Mouse (Mus musculus) embryo, embryonic 11 days (tissue): ENCODE measurements around the gene Mlip.
"Not testable (repeated sequence)": the region's sequence is repeated elsewhere in the genome, so short reads cannot be mapped to it uniquely, and the experiment has no call there.

Experiments
- DNase-seq: peaks from one replicate; pipeline ENCODE4 v3.0.0-alpha.2; 2015

Mlip gene

GRCm38 (mm10) chr9:77352432-77353175 lies at the start of gene Mlip:
Mlip (minus strand) TSS chr9:77352969.
- no peak for DNase-seq

GRCm38 (mm10) chr9:77399801-77400200 lies 47.0 kb upstream of the Mlip start:
- no peak for DNase-seq

GRCm38 (mm10) chr9:77398856-77399631 lies 46.3 kb upstream of the Mlip start:
- peak; percentile 21 for DNase-seq

GRCm38 (mm10) chr9:77397027-77397426 lies 44.3 kb upstream of the Mlip start:
- no peak for DNase-seq

- no peak for DNase-seq
Measured at GRCm38 (mm10) chr9:77391248-77391647, 38.5 kb upstream of the Mlip start.

DNA sequence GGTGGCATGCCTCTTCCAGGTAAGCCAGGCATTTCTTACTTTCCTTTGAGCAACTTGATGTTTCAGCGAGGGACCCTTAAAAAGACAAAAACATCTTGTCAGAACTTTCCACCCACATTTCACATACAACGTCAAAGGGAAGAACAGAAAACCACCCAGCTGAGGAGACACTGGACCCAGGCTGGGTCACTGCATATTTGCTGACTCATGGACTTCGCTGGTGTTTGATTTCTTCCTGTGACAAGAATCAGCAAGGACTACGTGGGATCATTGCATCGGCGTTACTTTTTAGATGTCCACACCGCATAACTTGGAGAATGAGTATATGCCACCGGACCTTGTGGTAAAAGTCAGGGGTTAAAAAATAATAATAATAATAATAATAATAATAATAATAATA lies 36.2 kb upstream of the Mlip start:
- DNase-seq, result no peak

DNA sequence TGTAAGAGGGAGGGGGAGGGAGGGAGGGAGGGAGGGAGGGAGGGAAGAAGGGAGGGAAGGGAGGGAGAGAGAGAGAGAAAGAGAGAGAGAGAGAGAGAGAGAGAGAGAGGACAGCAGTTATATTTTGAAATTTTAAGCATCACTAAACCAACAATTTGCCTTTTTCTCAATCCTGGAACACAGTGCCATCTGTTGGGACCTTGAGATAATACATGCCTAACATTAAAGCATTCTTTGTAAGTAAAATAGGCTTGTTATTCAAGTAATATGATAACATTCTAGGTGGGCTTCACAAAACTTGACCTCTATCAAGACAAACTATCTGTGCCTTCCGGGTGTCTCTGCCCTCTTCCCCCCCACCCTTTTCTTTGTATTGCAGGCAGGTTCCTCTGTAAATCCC lies 34.0 kb upstream of the Mlip start:
- DNase-seq, result peak; percentile 40

- no peak for DNase-seq
Measured at GRCm38 (mm10) chr9:77385611-77386010, 32.8 kb upstream of the Mlip start.

DNA sequence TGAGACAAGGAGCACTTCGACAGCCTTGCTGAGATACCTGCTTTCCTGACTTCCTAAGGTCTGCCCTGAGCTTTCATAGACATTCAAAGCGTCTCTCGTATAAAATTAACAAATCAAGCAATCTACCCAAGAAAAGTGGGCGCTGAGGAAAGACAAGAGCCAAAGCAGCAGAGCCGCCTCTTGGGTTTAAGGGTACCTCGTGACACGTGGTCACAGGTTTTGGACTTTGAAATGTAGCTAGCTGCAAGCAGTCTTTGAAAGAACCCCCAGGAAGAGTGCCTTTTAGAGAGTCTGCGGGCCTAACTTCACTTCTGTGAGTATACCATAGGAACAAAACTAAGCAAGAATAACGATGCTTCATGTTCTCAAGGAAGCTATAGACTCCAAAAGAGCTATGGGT lies 31.9 kb upstream of the Mlip start:
- no peak for DNase-seq

DNA sequence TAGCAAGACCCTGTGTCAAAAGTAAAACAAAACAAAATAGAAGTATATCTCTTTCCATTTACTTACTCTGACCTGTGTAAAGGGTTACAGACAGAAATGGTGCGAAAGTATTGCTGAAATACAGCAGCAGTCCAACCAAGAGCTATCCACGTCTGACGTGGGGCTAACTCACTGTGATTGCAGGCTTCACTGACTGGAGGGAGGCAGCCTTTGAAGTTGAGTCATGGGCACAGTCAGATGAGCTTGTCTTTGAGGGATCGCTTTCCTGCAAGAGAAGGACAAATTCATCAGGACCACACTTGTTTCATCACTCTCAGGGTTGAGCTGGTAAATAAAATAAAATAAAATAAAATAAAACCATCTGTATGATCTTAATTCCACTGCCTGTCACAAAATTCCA lies 31.2 kb upstream of the Mlip start:
- DNase-seq, result no peak

DNA sequence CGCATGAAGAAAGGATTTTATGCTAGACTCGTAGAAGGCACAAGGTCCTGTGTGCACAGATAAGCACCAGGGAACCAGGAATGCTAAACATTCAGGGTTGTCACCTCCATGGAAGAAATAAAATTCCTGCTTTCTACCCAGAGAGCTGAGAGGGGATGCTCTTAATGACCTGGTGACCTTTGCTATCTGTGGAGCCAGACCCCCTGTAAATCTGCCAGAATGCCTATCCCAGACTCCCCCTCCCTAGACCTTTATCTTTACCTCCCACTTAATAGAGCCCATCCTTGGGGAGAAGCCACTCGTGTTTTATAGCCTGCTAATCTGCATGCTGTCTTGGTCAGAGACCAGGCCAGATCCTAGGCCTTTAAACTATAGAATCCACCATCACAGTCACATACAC lies 29.7 kb upstream of the Mlip start:
- DNase-seq, result no peak

DNA sequence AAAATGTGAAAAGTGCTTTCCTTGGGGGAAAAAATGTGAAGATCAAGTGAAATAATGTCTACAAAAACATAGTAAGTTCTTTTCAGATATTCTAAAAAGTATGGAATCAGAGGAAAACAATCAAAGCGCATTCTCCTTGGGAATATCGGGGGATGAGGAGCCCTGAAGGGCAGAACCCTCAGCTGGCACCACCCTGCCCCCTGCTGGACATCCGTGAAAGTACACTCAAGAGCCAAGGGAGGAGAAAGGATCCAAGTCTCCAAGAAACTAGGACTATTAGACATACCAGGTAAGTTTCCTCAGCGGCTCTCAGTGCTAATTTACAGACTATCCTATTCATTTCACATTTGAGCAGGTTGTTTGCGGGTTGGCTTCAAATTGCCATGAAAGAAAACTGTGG lies 28.8 kb upstream of the Mlip start:
- DNase-seq, result peak; percentile 73

DNA sequence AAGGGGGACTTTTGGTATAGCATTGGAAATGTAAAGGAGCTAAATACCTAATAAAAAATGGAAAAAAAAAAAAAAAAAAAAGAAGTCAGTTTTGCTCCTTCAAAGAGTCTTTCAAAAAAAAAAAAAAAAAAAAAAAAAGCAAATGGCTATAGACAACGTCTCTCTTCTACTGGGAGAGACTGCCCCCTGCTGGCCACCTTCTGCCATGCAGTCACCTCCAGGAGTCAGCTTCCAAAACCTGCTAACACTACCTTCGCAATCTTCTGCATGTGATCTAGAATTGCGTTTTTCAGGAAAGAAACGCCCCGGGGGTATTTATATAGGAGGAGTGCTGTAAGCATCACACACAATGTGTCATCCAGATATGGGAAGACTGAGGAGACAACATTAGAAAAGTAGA lies 26.9 kb upstream of the Mlip start:
- peak; percentile 66 for DNase-seq

GRCm38 (mm10) chr9:77377696-77378095 lies 24.9 kb upstream of the Mlip start:
- DNase-seq, result peak; percentile 11

DNA sequence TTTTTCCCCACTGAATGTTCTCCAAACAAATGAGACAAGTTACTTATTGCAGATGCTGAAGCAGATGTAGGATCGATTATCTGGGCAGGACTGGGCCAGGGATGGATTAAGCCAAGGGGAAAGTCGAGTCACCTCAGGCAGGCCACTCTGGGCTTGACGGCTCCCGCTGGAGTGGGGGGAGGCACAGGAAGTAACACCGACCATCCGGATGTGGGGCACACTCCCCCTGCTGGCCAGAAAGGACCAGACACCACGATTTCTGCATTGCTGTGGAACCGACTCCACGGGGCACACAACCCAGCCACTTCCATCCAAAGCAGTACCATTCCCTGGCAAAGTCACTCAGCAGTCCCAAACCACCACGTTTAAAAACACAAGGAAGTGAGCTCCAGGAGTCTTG lies 24.3 kb upstream of the Mlip start:
- DNase-seq, result peak; percentile 32

- no peak for DNase-seq
Measured at GRCm38 (mm10) chr9:77376561-77376960, 23.8 kb upstream of the Mlip start.

GRCm38 (mm10) chr9:77370706-77371105 lies 17.9 kb upstream of the Mlip start:
- no peak for DNase-seq

GRCm38 (mm10) chr9:77369262-77369661 lies 16.5 kb upstream of the Mlip start:
- no peak for DNase-seq

- DNase-seq, result not testable (repeated sequence)
Measured at GRCm38 (mm10) chr9:77364681-77365080, 11.9 kb upstream of the Mlip start.

DNA sequence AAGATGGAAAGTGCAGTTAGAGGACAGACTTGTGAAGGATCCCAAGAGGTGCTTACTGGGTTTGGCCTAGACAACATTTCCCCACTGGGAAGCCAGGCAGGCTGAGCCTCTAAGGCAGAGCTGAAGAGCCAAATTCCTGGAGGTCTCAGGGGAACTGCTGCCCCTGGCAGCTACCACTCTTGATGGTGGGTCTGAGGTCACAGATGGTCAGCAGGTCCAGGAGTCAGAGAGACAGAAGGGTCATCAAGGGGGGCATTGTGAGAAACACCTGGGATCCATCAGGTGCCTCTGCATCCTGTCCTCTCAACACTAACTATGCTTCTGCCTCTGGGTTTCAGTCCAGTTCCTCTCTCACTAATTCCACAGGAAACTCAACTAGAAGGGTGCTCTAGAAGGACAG lies 10.1 kb upstream of the Mlip start:
- DNase-seq, result no peak

DNA sequence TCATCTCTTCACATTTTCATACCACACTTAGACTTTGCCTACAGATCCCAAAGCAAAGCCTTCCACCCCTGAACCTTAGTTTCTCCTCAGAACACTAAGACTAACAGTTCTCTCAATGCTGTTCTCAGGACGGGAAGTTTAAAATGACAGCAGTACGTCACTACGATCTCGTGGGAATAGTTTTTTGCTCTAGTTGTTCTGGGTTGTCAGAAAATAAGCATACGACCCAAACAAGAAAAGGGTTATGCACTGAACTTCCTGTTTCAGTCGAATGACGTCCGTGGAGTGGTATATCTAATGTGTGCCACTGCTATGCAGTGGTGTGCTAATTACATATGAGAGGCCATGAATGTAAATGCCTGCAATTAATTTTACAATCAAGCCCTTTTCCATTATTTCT lies 7.9 kb upstream of the Mlip start:
- DNase-seq, result no peak

- no peak for DNase-seq
Measured at GRCm38 (mm10) chr9:77359278-77359973, 6.7 kb upstream of the Mlip start.

GRCm38 (mm10) chr9:77353942-77354341 lies 1.2 kb upstream of the Mlip start:
- no peak for DNase-seq

DNA sequence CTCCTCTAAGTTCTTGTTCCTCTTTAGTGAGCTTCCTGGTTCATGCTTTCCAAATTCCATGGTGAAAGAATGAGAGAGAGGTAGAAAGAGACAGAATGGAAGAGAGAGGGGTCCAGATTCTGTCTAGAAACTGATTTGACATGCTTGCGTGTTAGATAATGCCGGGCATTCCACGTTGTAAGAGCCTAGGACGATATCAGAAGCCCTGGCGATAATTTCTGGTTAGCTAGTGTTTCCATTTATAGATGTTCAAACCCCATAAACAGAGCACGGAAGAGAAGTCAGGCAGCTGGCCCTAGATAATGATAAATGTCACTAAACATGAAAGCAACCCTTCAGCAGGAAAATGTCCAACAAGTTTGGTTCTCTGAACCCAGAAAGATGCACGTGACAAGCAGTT lies 5.1 kb downstream of the Mlip start:
- no peak for DNase-seq
